Mouse (Mus musculus) bone marrow, adult 2 months (tissue): ENCODE measurements around the gene Nol6. TPM values are rescaled to one million over a fixed set of nuclear protein-coding genes. Genes with fewer than 3 reads are reported as not detected.
A peak's percentile ranks its signal among the peaks of the same experiment; 100 is the strongest.

ENCODE experiments used
- H3K27ac ChIP-seq: fragments of 200-500 bp; 2 replicates; pipeline ENCODE4 v1.5.1; 2012; ENCODE audit warnings: low read depth, mild to moderate bottlenecking, control low read depth, inconsistent platforms, low read length; ENCODE audit not compliant: control insufficient read depth, poor library complexity, insufficient read depth
- H3K4me1 ChIP-seq: fragments of 200-500 bp; 2 replicates; pipeline ENCODE4 v1.6.1; 2011; ENCODE audit warnings: low read length; ENCODE audit not compliant: control insufficient read depth, insufficient read depth
- H3K4me3 ChIP-seq: fragments of 200-500 bp; replicated peaks from 2 replicates; pipeline ENCODE3; 2011; ENCODE audit warnings: mild to moderate bottlenecking, low read depth, low read length, control low read depth; ENCODE audit not compliant: control insufficient read depth
- CTCF ChIP-seq: fragments of 200-500 bp; IDR thresholded peaks from 2 replicates; pipeline ENCODE4 v1.5.1; 2011; ENCODE audit warnings: low read length, control low read depth; ENCODE audit not compliant: control insufficient read depth, insufficient read depth
- POLR2A ChIP-seq: fragments of 200-500 bp; IDR thresholded peaks from 2 replicates; pipeline ENCODE4 v1.6.1; 2011; ENCODE audit warnings: low read depth, mild to moderate bottlenecking, control low read depth, low read length, borderline replicate concordance; ENCODE audit not compliant: control insufficient read depth
- WGBS: fragments of 180-500 bp; shearing (Covaris S2); methylation state at CpG from one replicate; pipeline ENCODE4 v1.1.7; 2018; 5-methylcytosine and 5-hydroxymethylcytosine counted together
- polyA plus RNA-seq: library from polyadenylated mRNA; stranded (reverse); fragments of >200 nt; gene quantifications from 2 replicates; pipeline ENCODE4 v1.2.4, GENCODE M21; 2011; ENCODE audit warnings: low replicate concordance; ENCODE audit not compliant: missing spikeins, insufficient read depth, insufficient read length

Nol6 gene
- polyA plus RNA-seq, 1 experiment, result 10.0 TPM

DNA sequence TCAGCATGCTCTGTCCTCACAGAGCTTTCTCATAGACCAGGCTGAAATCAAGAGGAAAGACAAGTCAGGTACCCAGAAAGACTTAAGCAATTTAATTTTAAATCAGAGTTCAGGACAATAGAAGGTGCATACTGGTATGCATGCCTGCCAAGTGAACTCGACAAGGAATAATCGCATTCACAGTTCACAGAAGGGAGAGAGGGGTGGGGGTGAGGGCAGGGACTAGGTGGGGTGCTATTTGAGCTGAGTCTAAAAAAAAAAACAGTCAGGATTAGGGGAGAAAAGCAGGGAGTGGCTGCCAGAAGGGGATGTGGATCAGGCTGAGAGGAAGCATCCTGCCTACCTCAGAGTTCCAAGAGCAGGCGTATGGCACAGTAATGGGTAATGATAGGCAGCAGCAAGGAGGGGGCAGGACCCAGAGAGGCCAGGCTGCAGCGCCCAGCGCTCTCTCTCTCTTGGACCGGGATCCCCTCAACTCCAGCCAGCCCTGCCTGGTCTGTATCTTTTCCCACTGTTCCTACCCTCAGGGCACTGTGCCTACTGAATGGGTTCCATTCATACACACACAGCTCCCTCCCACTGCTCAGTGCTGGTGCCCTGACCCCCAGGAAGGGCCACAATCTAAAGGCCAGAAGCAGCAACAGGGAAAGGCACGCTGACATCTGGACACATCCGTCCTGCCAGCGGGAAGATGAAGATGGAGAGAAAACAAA lies 9.7 kb downstream of the Nol6 start:
- TF ChIP-seq CTCF (no peak), POLR2A (no peak)
- Histone ChIP-seq H3K4me3 (no peak overlapping the region), H3K27ac (no peak overlapping the region), H3K4me1 (no peaks in the 10 kb centered on the region)
- WGBS, result 90% methylated on average over 9 of the region's 9 CpGs

DNA sequence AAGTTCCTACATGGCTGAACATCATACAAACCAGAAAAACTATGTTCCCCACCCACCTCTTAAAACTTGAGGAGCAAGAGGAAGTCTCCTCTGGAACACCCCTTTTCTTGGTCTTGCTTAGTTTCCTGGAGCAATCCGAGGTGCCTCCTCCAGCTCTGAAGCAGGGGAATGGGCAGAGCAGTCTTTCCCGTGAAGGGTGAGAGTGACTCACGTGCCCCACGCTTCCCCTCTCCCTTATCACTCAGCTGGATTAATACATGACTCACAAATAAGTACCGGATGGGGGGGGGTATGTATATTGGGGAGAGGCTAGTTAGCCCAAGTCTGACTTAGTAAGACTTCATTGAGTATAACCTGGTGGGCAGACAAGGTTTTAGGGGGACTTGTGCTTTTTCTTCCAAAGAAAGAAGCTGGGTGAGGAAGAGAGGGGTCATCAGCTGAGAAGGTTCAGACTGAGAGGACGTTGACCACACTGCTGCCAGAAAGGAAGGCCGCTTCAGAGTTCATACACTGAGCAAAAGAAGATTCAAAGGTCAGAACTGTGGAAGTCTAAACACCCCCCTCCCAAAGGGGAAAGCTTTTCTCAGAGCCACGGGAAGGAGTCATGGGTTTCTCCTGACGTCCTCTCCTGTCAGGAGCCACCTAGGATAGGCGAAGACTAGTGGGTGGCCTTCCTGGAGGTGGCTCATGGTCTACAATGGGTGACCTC lies 15.4 kb downstream of the Nol6 start:
- H3K4me3 ChIP-seq, result no peak overlapping the region
- H3K27ac ChIP-seq, result no peak overlapping the region
- no peak for TF ChIP-seq CTCF
- TF ChIP-seq POLR2A, result no peak
- H3K4me1 ChIP-seq, result no peaks in the 10 kb centered on the region
- WGBS, result 54% methylated on average over 10 of the region's 10 CpGs

- H3K4me3 ChIP-seq, result no peak overlapping the region
- WGBS, result 77% methylated on average over 4 of the region's 4 CpGs
- no peak for TF ChIP-seq POLR2A
- no peak for TF ChIP-seq CTCF
- no peak overlapping the region for H3K27ac ChIP-seq
- H3K4me1 ChIP-seq, result no peaks in the 10 kb centered on the region
These were observed 16.8 kb downstream of the Nol6 start for GRCm38 (mm10) chr4:41107440-41107839.

DNA sequence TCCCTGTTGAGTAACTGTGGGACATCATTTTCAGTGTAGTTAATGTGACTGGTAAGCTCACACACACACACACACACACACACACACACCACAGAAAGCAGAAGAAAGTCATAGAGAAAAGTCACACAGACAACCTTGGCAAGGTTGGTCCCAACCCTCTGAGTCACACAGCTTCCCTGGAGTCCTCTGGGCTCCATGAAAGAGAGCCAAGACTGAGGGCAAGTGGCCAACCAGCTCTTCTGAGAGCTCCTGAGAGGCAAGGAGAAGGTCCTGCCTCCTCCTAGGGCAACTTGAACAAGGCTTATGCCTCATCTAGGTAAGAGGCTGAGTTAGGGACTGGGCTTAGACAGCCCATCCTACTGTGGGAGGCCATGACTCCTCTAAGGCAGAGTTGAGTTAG lies 21.4 kb downstream of the Nol6 start:
- no peaks in the 10 kb centered on the region; the same call in 1 of the 2 replicates for H3K4me1 ChIP-seq
- no peak overlapping the region for H3K27ac ChIP-seq
- TF ChIP-seq POLR2A (no peak), CTCF (no peak)
- H3K4me3 ChIP-seq, result no peak overlapping the region

GRCm38 (mm10) chr4:41100986-41101385 lies 23.3 kb downstream of the Nol6 start:
- no peaks in the 10 kb centered on the region; the same call in none of the 2 replicates for H3K4me1 ChIP-seq
- TF ChIP-seq CTCF, result no peak
- no peak overlapping the region for H3K27ac ChIP-seq
- 77% methylated on average over 1 of the region's 1 CpGs for whole genome bisulfite sequencing
- H3K4me3 ChIP-seq, result no peak overlapping the region

GRCm38 (mm10) chr4:41098577-41098951 lies 25.7 kb downstream of the Nol6 start:
- Histone ChIP-seq H3K4me1 (no peaks in the 10 kb centered on the region; the same call in none of the 2 replicates), H3K27ac (no peak overlapping the region), H3K4me3 (peak overlapping the region; percentile 13)
- TF ChIP-seq POLR2A, result no peak
- TF ChIP-seq CTCF, result no peak
- WGBS, result 19% methylated on average over 11 of the region's 11 CpGs

DNA sequence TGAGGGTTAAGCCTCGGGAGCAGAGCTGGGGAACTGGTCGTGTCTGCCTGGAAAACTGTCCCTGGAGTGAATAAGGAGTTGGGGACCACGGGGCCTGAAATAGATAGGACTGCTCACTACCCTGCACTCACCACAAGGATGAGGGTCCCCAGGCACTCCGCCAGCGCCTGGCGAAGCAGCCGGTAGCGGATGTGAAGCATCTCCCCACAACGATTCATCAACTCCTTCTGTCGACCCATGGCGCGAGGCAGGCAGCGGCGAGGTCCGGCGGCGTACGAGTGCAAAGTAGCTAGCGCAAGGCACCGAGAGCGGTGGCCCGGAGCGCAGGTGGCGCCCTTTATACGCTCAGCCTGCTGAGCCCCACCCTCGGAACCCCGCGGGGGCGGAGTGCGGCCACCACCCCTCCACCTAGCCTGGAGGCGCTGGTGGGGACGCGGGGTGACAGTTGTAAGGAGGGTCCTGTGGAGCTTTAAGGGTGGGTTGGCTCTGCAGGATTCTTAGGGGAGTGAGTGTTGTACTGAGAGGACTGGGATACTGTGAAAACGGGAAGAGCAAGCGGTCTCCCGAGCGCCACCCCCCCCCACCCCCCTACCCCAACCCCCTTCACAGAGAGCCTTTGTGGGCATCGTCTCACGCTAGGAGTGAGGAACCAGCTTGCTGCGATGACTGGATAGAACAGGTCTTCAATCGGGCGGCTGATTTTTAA lies 26.2 kb downstream of the Nol6 start, which contains the start of gene Aqp3:
Gene Aqp3, minus strand, starts transcription at position 313 of the 706 bp plus-strand sequence.
- whole genome bisulfite sequencing, result 1% methylated on average over 42 of the region's 42 CpGs
- Histone ChIP-seq H3K27ac (no peak within 1 kb of the TSS; the same call in 1 of the 2 replicates), H3K4me3 (peak within 1 kb of the TSS; percentile 13), H3K4me1 (no peaks in the 10 kb centered on the region; the same call in none of the 2 replicates)
- TF ChIP-seq CTCF (no peak), POLR2A (0 out of 2 replicates have a peak, but pooled peaks have one; percentile 21)

GRCm38 (mm10) chr4:41097381-41097780 lies 26.9 kb downstream of the Nol6 start:
- 38% methylated on average over 13 of the region's 13 CpGs for WGBS
- no peak overlapping the region for H3K4me3 ChIP-seq
- no peak overlapping the region for H3K27ac ChIP-seq
- TF ChIP-seq CTCF (no peak), POLR2A (no peak)
- no peaks in the 10 kb centered on the region; the same call in none of the 2 replicates for H3K4me1 ChIP-seq
